Mouse (Mus musculus): ENCODE measurements around the gene Dvl1. TPM values are rescaled to one million over a fixed set of nuclear protein-coding genes. Genes with fewer than 3 reads are reported as not detected.

Dvl1 gene
- polyA plus RNA-seq, 1 experiment, result 184 TPM

GRCm38 (mm10) chr4:155843231-155843630 is 4.0 kb upstream of the Dvl1 start:
- Histone ChIP-seq H3K27me3 (ENCODE audit: control insufficient read depth, insufficient read depth, low read length) (no peaks in the 10 kb centered on the region), H3K4me1 (replicated peaks; ENCODE audit: control insufficient read depth, insufficient read depth, low read length) (peaks cover 27% of the 10 kb centered on the region), H3K27ac (ENCODE audit: control insufficient read depth, insufficient read depth, low read length) (no peak overlapping the region), H3K4me3 (ENCODE audit: control insufficient read depth, insufficient read depth, low read length) (no peak overlapping the region), H3K36me3 (ENCODE audit: control insufficient read depth, insufficient read depth, low read length) (no peaks in the 10 kb centered on the region)
- WGBS, result 93% methylated on average over 5 of the region's 5 CpGs
- no peak for DNase-seq
- TF ChIP-seq POLR2A (IDR thresholded peaks at IDR 0.05; ENCODE audit: control insufficient read depth, extremely low read depth, insufficient read depth, low read length, poor library complexity) (no peak), CTCF (IDR thresholded peaks at IDR 0.05; ENCODE audit: borderline replicate concordance, control insufficient read depth, extremely low read depth, insufficient read depth, low read length, poor library complexity) (no peak)

DNA sequence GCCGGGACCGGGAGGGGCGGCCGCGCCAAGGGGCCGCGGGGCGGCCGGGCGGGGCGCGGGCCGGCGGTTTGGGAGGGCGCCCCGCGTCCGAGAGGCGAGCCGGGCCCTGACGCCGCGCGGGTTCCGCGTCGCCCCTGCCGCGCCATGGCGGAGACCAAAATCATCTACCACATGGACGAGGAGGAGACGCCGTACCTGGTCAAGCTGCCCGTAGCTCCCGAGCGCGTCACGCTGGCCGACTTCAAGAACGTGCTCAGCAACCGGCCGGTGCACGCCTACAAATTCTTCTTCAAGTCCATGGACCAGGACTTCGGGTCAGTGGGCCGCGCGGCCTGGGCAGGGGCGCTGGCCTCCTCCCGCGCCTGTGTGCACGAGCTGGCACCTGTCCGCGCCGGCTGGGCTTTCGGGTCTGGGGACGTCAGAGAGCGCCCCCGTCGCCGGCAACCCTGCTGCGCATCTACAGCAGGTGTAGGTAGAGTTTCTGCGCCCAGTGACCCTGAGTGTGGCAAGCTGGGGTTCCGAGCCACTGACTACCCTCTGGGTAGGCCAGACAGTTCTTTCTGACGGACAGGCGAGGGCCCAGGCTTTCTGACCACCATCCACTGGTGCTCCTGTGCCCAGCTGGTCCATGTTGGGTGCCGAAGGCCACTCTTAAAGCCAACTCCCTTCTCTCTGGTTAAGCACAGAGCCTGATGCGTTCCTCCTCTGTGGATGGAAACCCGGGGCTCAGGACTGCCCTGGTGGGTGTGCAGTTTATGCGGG is 570 bp downstream of the Dvl1 start:
- H3K4me3 ChIP-seq (ENCODE audit: control insufficient read depth, insufficient read depth, low read length), result peak overlapping the region; percentile 91
- peak; percentile 63 for DNase-seq
- H3K36me3 ChIP-seq (ENCODE audit: control insufficient read depth, insufficient read depth, low read length), result no peaks in the 10 kb centered on the region
- 5% methylated on average over 69 of the region's 69 CpGs for WGBS
- peaks cover 19% of the 10 kb centered on the region for H3K4me1 ChIP-seq (replicated peaks; ENCODE audit: control insufficient read depth, insufficient read depth, low read length)
- TF ChIP-seq POLR2A (IDR thresholded peaks at IDR 0.05; ENCODE audit: control insufficient read depth, extremely low read depth, insufficient read depth, low read length, poor library complexity), result no peak
- no peak for TF ChIP-seq CTCF (IDR thresholded peaks at IDR 0.05; ENCODE audit: borderline replicate concordance, control insufficient read depth, extremely low read depth, insufficient read depth, low read length, poor library complexity)
- H3K27ac ChIP-seq (ENCODE audit: control insufficient read depth, insufficient read depth, low read length), result no peak overlapping the region
- H3K27me3 ChIP-seq (ENCODE audit: control insufficient read depth, insufficient read depth, low read length), result no peaks in the 10 kb centered on the region

- Histone ChIP-seq H3K36me3 (ENCODE audit: control insufficient read depth, insufficient read depth, low read length) (no peaks in the 10 kb centered on the region), H3K4me3 (ENCODE audit: control insufficient read depth, insufficient read depth, low read length) (no peak overlapping the region), H3K27me3 (ENCODE audit: control insufficient read depth, insufficient read depth, low read length) (no peaks in the 10 kb centered on the region), H3K27ac (ENCODE audit: control insufficient read depth, insufficient read depth, low read length) (no peak overlapping the region), H3K4me1 (replicated peaks; ENCODE audit: control insufficient read depth, insufficient read depth, low read length) (peaks cover 19% of the 10 kb centered on the region)
- TF ChIP-seq CTCF (IDR thresholded peaks at IDR 0.05; ENCODE audit: borderline replicate concordance, control insufficient read depth, extremely low read depth, insufficient read depth, low read length, poor library complexity) (no peak), POLR2A (IDR thresholded peaks at IDR 0.05; ENCODE audit: control insufficient read depth, extremely low read depth, insufficient read depth, low read length, poor library complexity) (no peak)
- 82% methylated on average over 7 of the region's 7 CpGs for WGBS
- no peak for DNase-seq
Measured at GRCm38 (mm10) chr4:155848434-155849095, 1.4 kb downstream of the Dvl1 start.

- H3K4me3 ChIP-seq (ENCODE audit: control insufficient read depth, insufficient read depth, low read length), result no peak overlapping the region
- 62% methylated on average over 2 of the region's 2 CpGs for WGBS
- peaks cover 19% of the 10 kb centered on the region for H3K4me1 ChIP-seq (replicated peaks; ENCODE audit: control insufficient read depth, insufficient read depth, low read length)
- TF ChIP-seq CTCF (IDR thresholded peaks at IDR 0.05; ENCODE audit: borderline replicate concordance, control insufficient read depth, extremely low read depth, insufficient read depth, low read length, poor library complexity) (no peak), POLR2A (IDR thresholded peaks at IDR 0.05; ENCODE audit: control insufficient read depth, extremely low read depth, insufficient read depth, low read length, poor library complexity) (no peak)
- no peak for DNase-seq
- no peak overlapping the region for H3K27ac ChIP-seq (ENCODE audit: control insufficient read depth, insufficient read depth, low read length)
- no peaks in the 10 kb centered on the region for H3K27me3 ChIP-seq (ENCODE audit: control insufficient read depth, insufficient read depth, low read length)
- H3K36me3 ChIP-seq (ENCODE audit: control insufficient read depth, insufficient read depth, low read length), result no peaks in the 10 kb centered on the region
Measured at GRCm38 (mm10) chr4:155849391-155849790, 2.2 kb downstream of the Dvl1 start.

GRCm38 (mm10) chr4:155849792-155850451 is 2.7 kb downstream of the Dvl1 start:
- DNase-seq, result no peak
- H3K27me3 ChIP-seq (ENCODE audit: control insufficient read depth, insufficient read depth, low read length), result no peaks in the 10 kb centered on the region
- peaks cover 19% of the 10 kb centered on the region for H3K4me1 ChIP-seq (replicated peaks; ENCODE audit: control insufficient read depth, insufficient read depth, low read length)
- no peak overlapping the region for H3K4me3 ChIP-seq (ENCODE audit: control insufficient read depth, insufficient read depth, low read length)
- no peak for TF ChIP-seq CTCF (IDR thresholded peaks at IDR 0.05; ENCODE audit: borderline replicate concordance, control insufficient read depth, extremely low read depth, insufficient read depth, low read length, poor library complexity)
- no peak for TF ChIP-seq POLR2A (IDR thresholded peaks at IDR 0.05; ENCODE audit: control insufficient read depth, extremely low read depth, insufficient read depth, low read length, poor library complexity)
- WGBS, result 98% methylated on average over 3 of the region's 3 CpGs
- H3K27ac ChIP-seq (ENCODE audit: control insufficient read depth, insufficient read depth, low read length), result no peak overlapping the region
- H3K36me3 ChIP-seq (ENCODE audit: control insufficient read depth, insufficient read depth, low read length), result no peaks in the 10 kb centered on the region

- H3K4me1 ChIP-seq (replicated peaks; ENCODE audit: control insufficient read depth, insufficient read depth, low read length), result peaks cover 19% of the 10 kb centered on the region
- no peaks in the 10 kb centered on the region for H3K27me3 ChIP-seq (ENCODE audit: control insufficient read depth, insufficient read depth, low read length)
- no peak overlapping the region for H3K27ac ChIP-seq (ENCODE audit: control insufficient read depth, insufficient read depth, low read length)
- DNase-seq, result no peak
- TF ChIP-seq CTCF (IDR thresholded peaks at IDR 0.05; ENCODE audit: borderline replicate concordance, control insufficient read depth, extremely low read depth, insufficient read depth, low read length, poor library complexity) (no peak), POLR2A (IDR thresholded peaks at IDR 0.05; ENCODE audit: control insufficient read depth, extremely low read depth, insufficient read depth, low read length, poor library complexity) (no peak)
- no peak overlapping the region for H3K4me3 ChIP-seq (ENCODE audit: control insufficient read depth, insufficient read depth, low read length)
- no peaks in the 10 kb centered on the region for H3K36me3 ChIP-seq (ENCODE audit: control insufficient read depth, insufficient read depth, low read length)
- WGBS, result 100% methylated on average over 3 of the region's 3 CpGs
Measured at GRCm38 (mm10) chr4:155851368-155851767, 4.2 kb downstream of the Dvl1 start.

Measured in thymus, adult 2 months (tissue).